Mouse (Mus musculus): ENCODE measurements at regions not wholly inside any gene's neighbourhood (a gene's known extent, or its start where the extent isn't known, plus 50 kb on each side); places are given as distances from the start of the nearest gene placed in this dataset.
A peak's percentile ranks its signal among the peaks of the same experiment; 100 is the strongest.

DNA sequence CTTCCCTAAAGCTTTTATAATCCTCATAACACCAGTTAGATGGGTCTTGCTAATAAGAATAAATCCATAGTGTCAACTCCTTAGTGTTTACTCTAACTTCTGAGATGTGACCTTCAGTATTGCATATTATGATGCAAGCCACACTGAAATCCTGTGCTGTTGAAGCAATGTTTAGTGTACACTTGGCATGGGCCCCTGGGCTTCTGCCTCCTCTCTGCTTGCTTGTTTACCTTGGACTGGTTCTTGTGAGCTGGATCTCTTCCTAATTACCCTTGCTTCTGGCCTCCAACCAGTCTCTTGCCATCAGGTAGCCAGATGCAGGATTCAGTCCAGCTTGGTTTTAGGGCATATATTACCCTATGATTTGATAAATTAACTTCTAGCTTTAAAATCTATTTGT is 57.0 kb downstream of the Rgs2 start:
- no peak for DNase-seq (ENCODE audit: low spot score)

DNA sequence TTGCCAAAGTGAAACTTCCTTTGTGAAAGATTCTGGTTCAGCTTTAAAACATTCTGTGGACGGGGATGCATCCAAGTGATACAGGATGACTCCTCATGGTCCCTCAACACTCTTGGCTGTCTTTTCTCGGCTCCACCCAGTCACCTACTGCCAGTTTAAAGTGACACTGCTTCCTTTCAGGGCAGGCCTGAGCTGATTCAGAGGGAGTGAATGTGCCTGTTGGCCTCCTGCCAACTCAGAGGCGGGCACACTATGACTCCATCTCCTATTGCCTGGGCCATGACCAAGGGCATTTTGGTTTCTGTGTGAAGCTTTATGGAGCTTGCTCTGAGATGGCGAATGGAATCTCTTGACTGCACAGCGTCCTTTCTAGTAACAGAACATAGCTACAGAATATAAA is 62.5 kb downstream of the Rgs2 start:
- DNase-seq (ENCODE audit: low spot score): no peak

DNA sequence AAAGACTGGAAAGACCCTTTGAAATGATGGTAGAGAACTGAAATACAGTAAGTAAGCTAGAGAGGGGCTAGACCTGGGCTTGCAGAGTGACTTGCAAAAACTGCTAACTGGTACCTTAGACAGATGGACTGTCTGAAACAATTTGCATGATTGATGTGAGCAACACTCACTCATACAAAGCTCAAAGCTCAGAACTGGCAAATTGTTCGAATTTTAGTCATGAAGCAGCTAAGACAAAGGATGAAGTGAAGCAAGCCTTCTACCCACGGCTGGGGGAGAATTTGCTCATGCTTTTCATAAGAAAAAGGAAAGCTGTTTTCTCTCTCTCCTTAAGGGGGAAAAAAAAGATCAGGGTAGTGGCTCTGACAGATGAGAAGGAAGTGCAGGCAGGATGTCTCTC is 64.5 kb downstream of the Rgs2 start:
- no peak for DNase-seq (ENCODE audit: low spot score)

DNA sequence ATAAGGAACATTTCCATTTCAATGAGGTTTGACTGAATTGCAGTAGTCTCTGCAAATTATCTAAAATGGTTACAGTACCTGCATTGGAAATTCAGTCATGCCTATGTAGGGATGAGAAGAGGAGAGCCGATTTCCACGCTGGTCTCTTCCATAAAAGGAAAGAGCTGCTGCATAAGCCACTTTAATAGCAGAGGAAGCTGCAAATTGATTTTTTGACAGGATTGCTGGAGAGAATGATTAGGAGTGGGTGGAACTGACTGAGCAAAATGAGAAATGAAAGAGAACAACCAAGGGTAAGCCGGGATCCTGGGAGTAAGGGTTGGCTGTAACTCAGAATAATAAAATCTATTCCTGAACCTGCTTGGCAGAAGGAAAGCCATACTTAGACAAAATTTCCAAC is 65.4 kb downstream of the Rgs2 start:
- no peak for DNase-seq (ENCODE audit: low spot score)

DNA sequence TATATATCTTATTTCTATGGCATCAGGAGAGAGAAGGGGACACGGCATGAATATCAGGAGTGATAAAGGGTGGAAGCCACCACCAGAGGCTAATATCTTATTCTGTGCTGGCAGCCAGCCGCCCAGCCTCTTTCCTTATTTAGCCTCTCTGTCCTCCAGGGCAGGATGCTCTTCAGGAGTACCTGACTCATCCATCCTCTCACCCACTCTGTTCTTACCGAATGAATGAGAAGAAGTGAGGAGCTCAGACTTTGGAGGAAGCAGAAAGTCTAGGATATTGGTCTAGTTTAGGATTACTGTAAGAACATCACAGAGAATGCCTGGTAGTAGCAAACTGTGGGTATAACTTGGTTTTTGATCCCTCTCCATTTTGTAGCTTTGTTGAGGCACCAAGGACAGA is 73.2 kb downstream of the Rgs2 start:
- no peak for DNase-seq (ENCODE audit: low spot score)

DNA sequence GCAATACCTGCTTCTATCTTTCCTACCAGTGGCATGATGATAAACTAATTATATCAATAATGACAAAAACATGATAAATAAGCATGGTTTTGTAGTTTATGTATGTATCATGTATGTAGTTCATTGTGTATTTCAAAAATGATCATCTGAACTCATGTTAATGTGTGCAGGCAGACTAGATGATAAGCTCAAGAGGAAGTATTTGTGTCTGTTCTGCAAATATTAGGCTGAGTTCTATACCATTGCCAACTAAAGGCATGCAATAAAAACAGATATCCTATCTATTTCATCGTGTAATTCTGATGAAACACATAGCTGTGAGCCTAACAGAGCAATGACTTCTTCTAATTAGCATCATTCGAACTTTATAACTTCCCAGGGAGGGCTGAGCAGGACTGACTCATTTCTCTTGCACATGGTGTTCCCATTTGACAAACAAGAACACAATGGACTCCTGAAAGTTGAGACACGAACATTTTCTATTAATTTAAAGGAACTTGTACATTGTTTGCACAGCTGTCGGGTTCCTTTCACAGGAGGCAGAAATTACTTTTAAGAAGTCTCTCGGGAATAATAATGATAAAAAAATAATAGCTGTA is 74.3 kb downstream of the Rgs2 start:
- no peak for DNase-seq (ENCODE audit: low spot score)

DNA sequence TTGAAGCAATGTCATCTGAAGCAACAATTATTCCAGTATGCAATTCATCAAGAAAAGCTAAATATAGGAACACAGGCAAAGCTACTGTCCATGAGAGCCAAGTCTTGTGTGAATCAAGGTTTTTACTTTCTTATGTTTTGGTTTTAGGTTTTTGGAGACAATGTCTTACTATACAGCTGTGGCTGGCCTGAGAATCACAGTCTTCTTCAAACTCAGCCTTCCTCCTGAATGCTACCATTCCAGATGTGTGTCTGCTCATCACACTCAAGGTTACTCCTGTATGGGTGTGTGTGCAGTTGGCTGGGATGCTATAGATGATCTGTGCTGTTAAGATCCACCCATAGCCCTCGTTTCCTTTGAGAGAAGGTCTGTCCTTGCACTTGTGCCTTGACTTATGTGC is 81.5 kb downstream of the Rgs2 start:
- DNase-seq (ENCODE audit: low spot score): no peak

DNA sequence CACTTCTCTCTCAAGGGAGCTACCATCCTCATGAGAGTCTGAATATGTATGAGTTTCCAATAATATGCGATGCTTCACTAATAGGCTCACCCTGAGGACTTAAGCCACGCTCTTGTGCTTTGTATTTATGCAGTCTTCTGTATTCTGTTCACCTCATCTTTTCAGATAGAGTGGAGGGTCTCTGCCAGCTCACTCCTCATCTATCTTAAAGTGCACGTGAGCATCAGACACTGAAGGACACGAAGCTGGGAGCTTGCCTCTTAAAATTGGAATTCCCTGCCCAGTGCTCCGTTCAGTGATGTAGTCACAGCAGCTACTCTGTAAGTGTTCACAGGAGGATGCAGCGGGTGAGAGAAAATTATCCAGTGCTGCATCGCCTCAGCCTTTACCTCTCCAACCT is 83.7 kb downstream of the Rgs2 start:
- no peak for DNase-seq (ENCODE audit: low spot score)

DNA sequence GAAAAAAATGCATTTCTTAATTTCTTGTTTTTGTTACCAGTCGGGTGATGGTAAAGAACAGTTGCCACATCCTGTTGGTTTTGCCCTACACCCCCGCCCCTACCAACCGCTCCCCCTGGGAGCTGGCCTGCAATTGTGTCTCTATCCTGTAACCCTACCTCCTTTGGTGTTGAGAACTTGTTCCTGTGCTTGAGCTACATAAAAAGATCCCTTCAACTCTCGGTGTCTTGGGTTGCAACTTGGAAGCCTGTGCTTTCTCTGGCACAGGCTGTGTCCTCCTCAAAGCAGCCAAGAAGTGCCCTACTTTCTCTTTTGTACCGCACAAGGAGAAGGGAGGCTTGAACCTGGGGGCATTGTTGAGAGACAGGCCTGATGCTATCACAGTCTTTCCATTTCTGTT is 85.0 kb downstream of the Rgs2 start:
- no peak for DNase-seq (ENCODE audit: low spot score)

DNA sequence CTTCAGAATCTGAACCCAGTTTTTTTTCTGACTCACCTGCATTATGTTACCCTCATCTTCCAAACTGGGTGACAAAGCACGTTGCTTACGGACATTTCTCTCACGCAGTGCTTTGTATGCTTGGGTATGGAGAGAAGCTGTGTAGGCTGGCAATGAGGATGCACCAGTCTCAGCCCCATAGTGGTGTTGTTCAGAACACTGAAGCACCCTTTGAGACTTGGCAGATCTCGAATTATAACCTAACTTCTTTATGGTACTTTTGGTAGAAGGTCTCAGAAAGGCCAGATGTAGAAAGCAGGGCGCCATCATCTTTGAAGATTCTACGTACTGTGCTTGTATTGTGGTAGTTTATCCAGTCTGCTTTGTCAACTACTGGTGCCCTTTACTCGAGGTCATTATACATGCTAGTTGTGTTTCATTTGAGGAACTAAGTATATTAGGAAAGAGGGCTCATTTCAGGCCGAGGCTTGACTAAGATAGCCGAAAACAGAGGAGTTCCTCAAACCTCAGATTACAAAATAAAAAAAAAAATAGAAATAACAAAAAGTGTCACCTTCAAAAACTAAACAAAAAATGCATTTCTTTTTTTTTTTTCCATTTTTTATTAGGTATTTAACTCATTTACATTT is 85.7 kb downstream of the Rgs2 start:
- DNase-seq (ENCODE audit: low spot score): no peak

DNA sequence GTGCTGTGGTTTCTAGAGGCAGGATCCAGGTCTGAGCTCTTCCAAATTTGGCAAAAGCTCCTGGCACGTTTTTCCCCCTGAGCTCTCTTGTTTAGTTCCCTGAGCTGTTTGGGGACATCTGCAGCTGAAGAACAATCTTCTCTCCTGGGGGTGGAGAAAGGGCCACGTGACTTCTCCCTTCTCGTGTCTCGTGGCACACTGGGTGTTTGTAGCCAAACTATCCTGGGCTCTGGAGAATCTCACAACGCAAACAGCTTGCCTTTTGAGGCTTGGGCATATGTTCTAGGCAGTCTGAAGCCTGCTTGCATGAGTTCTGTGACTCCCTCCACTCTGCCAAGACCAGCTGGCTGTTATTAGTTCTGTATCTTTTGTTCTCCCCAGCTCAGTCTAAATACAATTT is 86.3 kb downstream of the Rgs2 start:
- DNase-seq (ENCODE audit: low spot score): peak; percentile 57

DNA sequence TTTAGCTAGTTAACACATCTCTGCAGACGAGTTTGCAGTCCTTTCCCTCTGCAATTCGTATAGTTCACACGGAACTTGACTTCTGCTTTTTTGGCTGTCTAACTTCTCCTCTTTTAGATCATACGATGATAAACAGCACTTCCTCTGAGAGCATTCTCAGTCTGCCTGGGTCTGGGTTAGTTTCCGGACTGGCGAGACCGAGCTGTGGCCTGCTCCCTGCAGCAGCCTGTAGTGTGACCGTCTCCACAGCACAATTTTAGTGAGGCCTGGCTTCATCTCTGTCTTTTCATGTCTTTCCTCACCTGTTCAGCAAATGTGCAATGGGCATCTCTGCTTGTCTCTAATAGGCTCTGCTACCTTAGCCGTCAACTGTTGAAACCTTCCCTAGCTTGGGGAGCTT is 87.4 kb downstream of the Rgs2 start:
- no peak for DNase-seq (ENCODE audit: low spot score)

DNA sequence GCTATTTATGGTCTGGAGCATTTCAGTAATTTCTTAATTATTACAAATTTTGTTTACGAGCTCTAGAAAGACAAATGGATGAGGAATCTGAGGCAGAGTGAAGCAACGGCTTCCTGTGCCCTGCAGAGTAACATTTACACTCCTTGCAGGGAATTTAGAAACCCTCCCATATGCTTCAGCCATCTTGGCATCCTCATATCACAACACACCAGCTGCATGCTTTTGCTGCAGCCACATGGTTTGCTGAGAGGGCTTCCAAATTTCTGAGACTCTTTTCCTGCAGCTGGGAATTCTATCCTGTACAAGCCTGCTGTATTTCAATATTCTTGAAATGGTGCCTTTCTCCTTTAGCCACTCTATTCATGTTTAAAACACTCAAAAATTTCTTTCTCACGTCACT is 91.4 kb downstream of the Rgs2 start:
- DNase-seq (ENCODE audit: low spot score): no peak

DNA sequence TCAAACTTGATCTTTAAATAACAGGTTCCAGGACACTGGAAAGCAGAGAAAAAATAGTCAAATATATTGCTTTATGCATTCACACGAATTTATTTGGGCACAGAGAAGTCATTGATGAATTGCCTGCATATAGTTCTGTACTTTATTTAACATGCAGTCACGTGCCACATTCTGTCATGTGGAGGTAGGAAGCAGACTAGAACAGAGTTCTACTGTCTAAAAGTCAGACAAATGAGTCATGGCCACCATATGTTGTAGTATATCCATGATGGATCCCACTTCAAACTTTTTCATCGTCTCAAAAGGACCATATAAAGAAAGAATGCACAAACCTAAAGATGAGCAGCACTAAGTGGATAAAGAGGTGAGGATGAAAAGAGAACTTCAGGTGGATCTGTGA is 92.7 kb downstream of the Rgs2 start:
- DNase-seq (ENCODE audit: low spot score): no peak

DNA sequence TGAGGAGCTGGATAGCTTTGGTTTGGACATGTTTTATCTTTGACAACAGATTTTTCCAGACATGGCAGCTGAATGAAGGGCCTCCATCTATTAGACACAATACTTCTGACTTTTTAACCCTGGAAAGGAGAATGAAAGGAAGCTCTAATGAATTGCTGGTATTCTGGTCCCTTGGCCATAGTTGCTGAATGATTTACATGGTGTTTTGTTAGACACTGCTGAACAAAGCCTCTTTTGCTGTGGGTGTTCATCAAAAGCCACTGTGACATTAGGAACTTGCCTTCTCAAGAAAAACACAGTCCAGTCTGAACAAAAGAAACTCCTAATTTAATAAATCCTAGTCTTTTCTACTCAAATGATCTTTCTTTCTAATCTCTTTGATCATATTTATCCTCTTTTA is 93.4 kb downstream of the Rgs2 start:
- DNase-seq (ENCODE audit: low spot score): no peak

DNA sequence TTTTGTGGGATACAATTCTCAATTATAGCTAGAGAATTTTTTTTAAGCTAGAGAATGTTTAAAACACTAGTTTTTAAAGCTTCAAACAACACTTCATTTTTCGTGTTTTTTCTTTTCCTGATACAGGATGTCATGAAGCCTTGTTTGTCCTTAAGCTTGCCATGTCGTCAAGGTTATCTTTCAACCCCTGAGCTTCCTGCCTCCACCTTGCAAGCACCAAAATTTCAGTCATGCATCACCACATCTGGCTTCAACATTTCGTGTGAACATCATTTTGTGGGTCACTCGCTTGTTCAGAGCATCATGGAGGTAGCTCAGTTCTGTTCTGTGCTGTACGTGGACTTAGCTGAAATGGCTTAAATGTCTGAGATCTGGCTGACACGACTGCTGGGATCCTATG is 96.6 kb downstream of the Rgs2 start:
- no peak for DNase-seq (ENCODE audit: low spot score)

DNA sequence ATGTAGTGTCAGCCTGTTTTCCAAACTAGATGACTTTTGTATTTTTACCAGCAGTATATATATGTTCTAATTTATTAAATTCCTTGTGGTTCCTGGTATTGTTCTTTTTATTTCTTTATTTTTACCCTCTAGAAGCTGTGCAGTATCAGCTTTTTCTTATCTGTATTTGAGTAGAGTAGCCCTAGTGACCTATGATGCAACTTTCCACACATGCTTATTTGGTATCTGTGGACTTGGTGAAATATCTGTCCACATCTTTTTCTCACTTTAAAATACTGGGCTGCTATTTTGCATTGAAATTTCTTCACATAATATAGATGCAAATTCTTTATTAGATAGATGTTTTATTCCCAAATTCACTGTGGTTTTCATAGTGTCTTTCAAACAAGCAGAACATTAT is 97.1 kb downstream of the Rgs2 start:
- DNase-seq (ENCODE audit: low spot score): no peak

DNA sequence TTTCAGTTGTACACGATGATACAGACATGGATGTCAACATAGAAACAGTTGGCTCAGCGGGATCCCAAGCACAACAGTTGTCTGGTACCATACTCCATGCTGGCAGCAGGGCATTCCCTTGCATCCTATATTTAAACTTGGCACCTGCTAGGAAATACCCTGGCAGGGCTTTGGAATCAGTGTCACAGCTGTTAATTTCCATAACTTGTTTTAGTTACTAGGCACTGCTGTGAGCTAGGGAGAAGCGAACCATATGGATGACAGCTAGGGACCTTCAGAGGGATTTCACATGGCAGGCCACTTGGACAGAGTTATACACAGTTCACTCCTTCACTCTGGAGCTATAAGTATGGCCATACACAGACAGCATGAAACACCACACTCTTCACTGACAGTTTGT is 100.0 kb downstream of the Rgs2 start:
- peak; percentile 40 for DNase-seq (ENCODE audit: low spot score)

DNA sequence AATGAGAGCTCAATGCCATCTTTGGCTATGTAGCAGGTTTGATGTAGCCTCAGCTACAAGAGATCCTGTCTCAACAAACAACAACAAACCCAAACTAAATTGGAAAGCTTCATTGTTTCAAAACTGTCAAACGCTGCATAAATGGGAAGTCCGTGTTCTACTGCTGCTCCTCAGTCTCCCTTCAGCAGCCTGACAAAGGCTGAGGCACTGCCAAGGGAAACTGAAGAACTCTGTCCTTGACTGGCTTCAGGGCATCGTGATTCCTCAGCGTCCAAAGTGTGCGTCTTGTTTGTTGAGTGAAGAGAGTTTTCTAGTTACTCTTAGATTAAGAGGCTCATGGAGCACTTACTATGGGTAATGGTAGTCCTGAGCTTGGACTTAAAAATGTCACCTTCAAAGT is 100.7 kb downstream of the Rgs2 start:
- DNase-seq (ENCODE audit: low spot score): no peak

DNA sequence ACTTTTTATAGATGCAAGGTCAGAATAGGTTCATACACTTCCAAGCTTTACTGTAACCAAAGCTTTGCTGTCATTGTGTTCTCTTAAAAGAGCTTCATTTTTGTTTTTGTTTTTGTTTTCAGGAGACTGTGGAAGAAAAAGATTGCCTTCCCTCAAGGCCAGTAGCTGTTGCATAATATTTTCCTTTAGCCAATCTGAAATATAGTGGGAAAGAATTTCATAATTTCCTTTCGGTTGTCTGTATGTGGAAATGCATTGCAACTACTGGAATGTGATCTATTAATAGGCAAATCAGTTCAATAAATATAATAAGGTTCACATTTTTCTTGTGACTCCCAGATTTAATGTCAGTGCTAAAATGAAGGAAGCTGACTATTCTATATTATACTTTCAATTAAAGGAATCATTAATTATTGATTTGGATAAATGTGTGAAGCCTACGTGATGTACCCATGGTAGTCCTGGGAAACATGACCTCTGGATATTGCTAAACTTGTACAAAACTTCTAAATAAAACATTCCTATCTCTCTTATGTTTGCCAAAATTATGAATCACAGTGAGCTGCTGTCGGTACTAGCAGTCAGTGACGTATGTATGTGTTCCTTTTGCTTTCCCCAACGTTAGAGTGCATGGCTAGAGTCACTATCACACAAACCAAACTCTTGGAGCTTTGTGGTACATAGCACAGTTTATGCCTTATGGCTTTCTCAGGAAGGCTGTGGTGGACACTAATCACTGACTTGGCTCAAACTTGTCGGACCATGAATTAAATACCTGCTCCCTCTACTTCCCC is 102.6 kb downstream of the Rgs2 start:
- no peak for DNase-seq (ENCODE audit: low spot score)

DNA sequence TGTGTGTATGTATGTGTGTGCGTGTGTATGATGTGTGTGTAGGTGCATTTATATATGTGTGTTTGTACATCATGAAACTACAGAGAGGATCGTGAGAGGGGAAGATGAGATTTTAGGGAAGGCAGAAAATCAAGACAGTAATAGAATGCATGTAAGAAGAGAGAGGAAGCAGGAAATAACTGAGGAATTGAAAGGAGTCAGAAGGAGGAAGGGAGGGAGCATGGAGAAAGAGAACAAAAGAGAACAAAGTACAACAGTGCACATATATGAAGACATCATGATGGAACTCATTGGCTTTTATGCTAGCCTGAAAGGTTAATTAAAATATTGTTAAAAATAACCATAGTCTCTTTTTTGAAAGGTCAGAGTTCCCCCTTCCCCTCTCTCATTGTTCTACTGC is 111.4 kb downstream of the Uchl5 start:
- no peak for DNase-seq (ENCODE audit: low spot score)

DNA sequence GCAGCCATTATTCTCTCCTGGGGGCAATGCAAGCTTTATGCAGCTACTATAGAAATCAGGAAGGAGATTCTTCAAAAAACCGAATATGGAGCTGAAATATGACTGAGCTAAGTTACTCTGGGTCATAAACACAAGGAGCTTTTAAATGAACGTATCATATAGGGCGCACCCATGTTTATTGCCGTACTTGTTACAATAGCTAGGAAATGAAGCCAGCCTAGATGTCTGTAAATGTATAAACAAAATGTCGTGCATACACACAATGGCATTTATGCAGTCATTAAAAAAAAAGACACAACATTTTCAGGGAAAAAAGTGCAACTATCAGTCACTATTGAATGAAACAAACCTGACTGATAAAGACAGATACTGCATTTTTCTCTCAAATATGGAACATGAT is 111.0 kb downstream of the Uchl5 start:
- no peak for DNase-seq (ENCODE audit: low spot score)

DNA sequence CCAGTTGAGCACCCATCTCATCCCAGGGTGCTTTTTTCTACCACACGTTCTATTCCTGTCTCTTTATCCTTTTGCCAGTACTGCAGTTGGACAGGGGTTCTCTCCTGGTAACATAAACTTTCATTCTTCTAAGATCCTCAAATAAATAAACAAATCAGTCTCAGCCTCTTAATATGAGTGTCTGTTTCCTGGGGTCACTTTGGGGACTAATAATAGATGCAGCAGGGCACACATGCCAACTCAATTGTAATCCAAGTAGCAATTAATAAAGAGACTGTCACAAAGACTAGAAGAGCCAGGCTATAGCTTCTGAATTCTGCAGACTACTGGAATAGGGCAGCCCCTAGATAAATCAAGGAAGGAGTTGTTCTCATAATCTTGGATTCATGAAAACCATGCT is 108.9 kb downstream of the Uchl5 start:
- no peak for DNase-seq (ENCODE audit: low spot score)

DNA sequence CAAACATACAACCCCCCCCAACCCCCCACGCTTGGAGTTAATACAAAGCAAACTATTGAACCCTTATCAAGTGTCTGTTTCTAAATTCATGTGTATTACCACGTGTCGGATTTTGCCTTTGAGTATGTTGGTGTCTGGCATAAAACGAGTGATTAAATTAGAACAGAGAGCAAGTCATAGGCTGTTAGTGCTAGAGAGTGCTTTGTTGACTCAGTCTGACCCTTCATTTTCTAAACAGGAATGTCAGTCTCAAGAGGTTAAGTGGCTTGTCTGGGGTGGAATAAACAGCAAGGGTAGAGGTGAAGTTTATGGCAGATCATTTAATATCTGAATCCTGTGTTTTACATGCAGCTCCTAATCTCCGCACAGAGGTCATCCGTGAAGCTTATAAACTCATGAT is 104.1 kb downstream of the Uchl5 start:
- no peak for DNase-seq (ENCODE audit: low spot score)

Measured in left cerebral cortex, adult 11 months (tissue).